Mouse (Mus musculus) mouse embryonic stem cell (cell line): ENCODE measurements around the gene Iqcf4.

Source experiments
- in situ Hi-C, 2 experiments: fragments of 300-500 bp; cut with MboI; formaldehyde crosslinking; loops; 1 replicate in 1 of 2; 3 replicates in 1 of 2; pipeline ENCODE4 v1.14.3; 2019 to 2020; ENCODE audit warnings: low sequenced_read_pairs in 2 of 2, low pct_unique_long_range_greater_than_20kb in 1 of 2, mixed read lengths in 1 of 2; ENCODE audit not compliant: unreplicated experiment in 1 of 2

Iqcf4 gene

DNA sequence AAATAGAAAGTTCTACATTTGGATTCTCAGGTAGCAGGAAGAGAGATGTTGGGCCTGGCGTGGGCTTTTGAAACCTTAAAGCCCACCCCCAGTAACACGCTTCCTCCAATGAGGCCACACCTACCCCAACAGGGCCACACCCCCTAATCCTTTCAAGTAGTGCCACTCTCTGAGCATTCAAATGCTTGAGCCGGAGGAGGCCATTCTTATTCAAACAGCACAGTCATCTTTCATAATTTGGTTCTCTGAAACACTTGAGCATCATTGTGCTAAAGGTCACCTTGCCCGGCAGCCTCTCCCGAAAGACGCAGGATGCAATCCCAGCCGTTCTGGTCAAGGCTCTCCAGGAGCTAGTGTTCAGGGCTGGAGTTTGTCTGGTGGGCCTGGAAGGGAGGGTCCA is 36.5 kb downstream of the Iqcf4 start:
- in situ Hi-C loops, result no loop called here

DNA sequence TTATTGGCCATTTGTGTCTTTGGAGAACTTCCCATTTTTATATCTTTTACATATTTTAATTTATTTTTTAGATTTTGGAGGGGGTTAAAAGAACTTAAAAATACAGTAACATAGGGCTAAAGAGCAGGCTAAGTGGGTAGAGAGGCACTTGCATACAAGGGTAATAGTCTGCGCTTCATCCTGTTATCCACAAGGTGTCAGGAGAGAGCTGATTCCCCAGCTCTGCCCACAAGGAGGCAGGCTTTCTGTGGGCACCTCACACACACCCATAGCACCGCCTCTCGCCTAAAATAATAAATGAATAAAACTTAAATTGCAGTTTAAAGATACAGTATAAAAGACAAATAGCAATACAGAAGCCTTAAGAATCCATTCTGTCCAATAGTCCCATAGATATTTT is 39.0 kb downstream of the Iqcf4 start:
- in situ Hi-C loops, result no loop called here

DNA sequence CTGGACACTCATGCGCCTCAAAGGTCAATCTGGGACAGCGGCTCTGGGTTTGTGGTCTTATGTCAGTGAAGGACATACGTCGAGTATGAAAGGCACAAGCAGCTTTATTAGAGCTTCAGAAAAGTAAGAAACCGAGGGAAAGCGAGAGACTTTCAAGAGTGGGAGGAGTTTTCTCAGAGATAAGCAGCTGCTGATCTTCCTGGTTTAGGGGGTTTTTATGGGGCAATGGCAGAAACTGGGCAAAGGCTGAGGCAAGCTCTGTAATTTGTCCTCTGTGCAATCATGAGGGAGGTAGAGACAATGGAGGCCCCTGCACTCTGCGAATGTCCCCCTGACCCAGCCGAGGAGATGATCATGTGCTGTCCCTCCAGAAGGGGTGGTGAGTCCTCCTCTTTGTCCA is 50.9 kb downstream of the Iqcf4 start:
- in situ Hi-C loops, result loop anchor here in 1 of 2 experiments (10.0 kb wide), 1 partner anchor 115 kb away; no protein-coding TSS in a partner anchor

DNA sequence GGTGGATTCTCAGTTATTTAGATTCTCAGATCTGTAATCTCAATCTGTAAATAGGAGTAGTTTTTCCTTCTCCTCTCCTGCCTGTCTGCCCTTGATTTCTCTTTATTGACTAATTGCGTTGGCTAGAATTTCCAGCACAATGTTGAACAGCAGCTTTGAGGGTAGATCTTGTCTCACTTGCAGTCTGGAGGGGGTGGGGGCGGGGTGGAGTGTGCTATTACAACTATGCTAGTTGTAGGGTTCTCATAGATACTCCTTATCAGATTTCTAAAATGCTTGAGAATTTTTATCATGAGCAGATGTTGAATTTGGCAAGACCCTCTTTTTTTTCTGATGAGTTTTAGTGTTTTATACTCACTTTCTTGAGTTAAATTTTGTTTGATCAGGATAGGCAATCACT is 51.4 kb downstream of the Iqcf4 start:
- in situ Hi-C loops, result no loop called here
